Mouse (Mus musculus) heart, embryonic 12.5 days (tissue): Measurements from ENCODE around the gene Vmn1r38. TPM values are rescaled to one million over a fixed set of nuclear protein-coding genes. Genes with fewer than 3 reads are reported as not detected.
"Not testable (repeated sequence)": the region's sequence is repeated elsewhere in the genome, so short reads cannot be mapped to it uniquely, and the experiment has no call there.

ENCODE experiments used
- ATAC-seq: fragments of 200-750 bp; cut with Nextera tagmentation; 2 replicates; pipeline ENCODE4 v1.8.0; 2017; ENCODE audit warnings: moderate TSS enrichment, moderate library complexity; ENCODE audit not compliant: insufficient number of reproducible peaks, low FRiP score
- H3K27ac ChIP-seq: fragments of 300-500 bp; sonication (generic); 2 replicates; pipeline ENCODE4 v1.5.1; 2016; ENCODE audit warnings: mild to moderate bottlenecking, moderate library complexity; ENCODE audit not compliant: poor library complexity, severe bottlenecking
- H3K27me3 ChIP-seq: fragments of 300-500 bp; sonication (generic); replicated peaks from 2 replicates; pipeline ENCODE4 v1.6.1; 2016; ENCODE audit warnings: mild to moderate bottlenecking, moderate library complexity
- H3K36me3 ChIP-seq: fragments of 300-500 bp; sonication (generic); 2 replicates; pipeline ENCODE4 v1.6.1; 2016; ENCODE audit warnings: mild to moderate bottlenecking, moderate library complexity
- H3K4me1 ChIP-seq: fragments of 300-500 bp; sonication (generic); replicated peaks from 2 replicates; pipeline ENCODE4 v1.6.1; 2016; ENCODE audit warnings: mild to moderate bottlenecking
- H3K4me2 ChIP-seq: fragments of 300-500 bp; sonication (generic); 2 replicates; pipeline ENCODE4 v1.6.1; 2016; ENCODE audit warnings: mild to moderate bottlenecking, moderate library complexity
- H3K4me3 ChIP-seq: fragments of 300-500 bp; sonication (generic); 2 replicates; pipeline ENCODE4 v1.5.1; 2016; ENCODE audit warnings: mild to moderate bottlenecking
- H3K9ac ChIP-seq: fragments of 300-500 bp; sonication (generic); 2 replicates; pipeline ENCODE4 v1.6.1; 2016; ENCODE audit warnings: mild to moderate bottlenecking, moderate library complexity
- H3K9me3 ChIP-seq: fragments of 300-500 bp; sonication (generic); replicated peaks from 2 replicates; pipeline ENCODE4 v1.6.1; 2016; ENCODE audit warnings: mild to moderate bottlenecking, moderate library complexity
- whole genome bisulfite sequencing: fragments of 180-500 bp; shearing (Covaris S2); methylation state at CpG from one replicate; pipeline ENCODE4 v1.1.7; 2016; 5-methylcytosine and 5-hydroxymethylcytosine counted together
- polyA plus RNA-seq: library from polyadenylated mRNA; unstranded; fragments of >200 nt; fragmentation: Nextera tagmentation; extraction: Ambion mirVana; gene quantifications from 2 replicates; pipeline ENCODE4 v1.2.1, GENCODE M21; 2016

Vmn1r38 gene
- polyA plus RNA-seq = not detected in 2 replicates

- ATAC-seq, H3K4me1 ChIP-seq, H3K36me3 ChIP-seq, H3K4me3 ChIP-seq, H3K27me3 ChIP-seq, H3K9ac ChIP-seq, H3K4me2 ChIP-seq, H3K9me3 ChIP-seq, H3K27ac ChIP-seq: not testable (repeated sequence)
These were observed at the start of gene Vmn1r38 for GRCm38 (mm10) chr6:66782527-66782926. Gene Vmn1r38 (minus strand): TSS chr6:66782627.

- 80% methylated on average over 2 of the region's 2 CpGs for WGBS
- Histone ChIP-seq H3K4me1 (no peaks in the 10 kb centered on the region), H3K9ac (no peak within 1 kb of the TSS), H3K27ac (no peak within 1 kb of the TSS), H3K27me3 (no peaks in the 10 kb centered on the region), H3K4me3 (no peak within 1 kb of the TSS), H3K9me3 (no peaks in the 10 kb centered on the region), H3K4me2 (no peak within 1 kb of the TSS), H3K36me3 (no peaks in the 10 kb centered on the region)
- no peak for ATAC-seq
These were observed 28.1 kb upstream of the Vmn1r38 start, which contains the start of gene Vmn1r39 for GRCm38 (mm10) chr6:66810509-66810908. Gene Vmn1r39 (minus strand): TSS chr6:66810609.

GRCm38 (mm10) chr6:66806311-66806710 is 23.9 kb upstream of the Vmn1r38 start:
- H3K4me3 ChIP-seq = no peak overlapping the region
- no peak overlapping the region for H3K27ac ChIP-seq
- no peaks in the 10 kb centered on the region for H3K36me3 ChIP-seq
- ATAC-seq = no peak
- WGBS = 64% methylated on average over 1 of the region's 1 CpGs
- no peaks in the 10 kb centered on the region for H3K4me1 ChIP-seq
- no peaks in the 10 kb centered on the region for H3K9me3 ChIP-seq
- no peak overlapping the region for H3K4me2 ChIP-seq
- no peaks in the 10 kb centered on the region for H3K27me3 ChIP-seq
- H3K9ac ChIP-seq = no peak overlapping the region

GRCm38 (mm10) chr6:66805713-66806112 is 23.3 kb upstream of the Vmn1r38 start:
- Histone ChIP-seq H3K9me3 (no peaks in the 10 kb centered on the region), H3K4me3 (no peak overlapping the region), H3K36me3 (no peaks in the 10 kb centered on the region), H3K9ac (no peak overlapping the region), H3K4me1 (no peaks in the 10 kb centered on the region), H3K4me2 (no peak overlapping the region), H3K27ac (no peak overlapping the region), H3K27me3 (no peaks in the 10 kb centered on the region)
- ATAC-seq = no peak
- WGBS = 72% methylated on average over 3 of the region's 3 CpGs

- not testable (repeated sequence) for H3K4me3 ChIP-seq, H3K4me1 ChIP-seq, H3K36me3 ChIP-seq, H3K9me3 ChIP-seq, H3K9ac ChIP-seq, ATAC-seq, H3K4me2 ChIP-seq, H3K27ac ChIP-seq, H3K27me3 ChIP-seq
These were observed 53.3 kb downstream of the Vmn1r38 start, which contains the start of gene Vmn1r37 for GRCm38 (mm10) chr6:66729082-66729481. Gene Vmn1r37 (plus strand): TSS chr6:66729382.

Other genes starting within 250 kb of the Vmn1r38 start
- 79.9 and 81.8 TPM in 2 replicates for gene Mad2l1, start 247.2 kb downstream of the Vmn1r38 start, polyA plus RNA-seq
- 0.09 TPM in 1 of 2 replicates, not detected in the other for gene Vmn1r32, start 222.5 kb downstream of the Vmn1r38 start, polyA plus RNA-seq
- gene Vmn1r33, start 164.3 kb downstream of the Vmn1r38 start, polyA plus RNA-seq = not detected in 2 replicates
- not detected in 2 replicates for gene Vmn1r34, start 138.7 kb downstream of the Vmn1r38 start, polyA plus RNA-seq
- gene Vmn1r35, start 96.7 kb downstream of the Vmn1r38 start, polyA plus RNA-seq = not detected in 2 replicates
- gene Vmn1r36, start 63.5 kb downstream of the Vmn1r38 start, polyA plus RNA-seq = not detected in 2 replicates
- gene Vmn1r37, start 53.2 kb downstream of the Vmn1r38 start, polyA plus RNA-seq = not detected in 2 replicates
- not detected in 2 replicates for gene Vmn1r39, start 28.0 kb upstream of the Vmn1r38 start, polyA plus RNA-seq
- 72.0 and 73.7 TPM in 2 replicates for gene Gng12, start 113.8 kb upstream of the Vmn1r38 start, polyA plus RNA-seq